Mouse (Mus musculus) inflammation-experienced regulatory T-cells (primary cell): ENCODE measurements around the gene Capn1. TPM values are rescaled to one million over a fixed set of nuclear protein-coding genes. Genes with fewer than 3 reads are reported as not detected.

ENCODE experiments used
- polyA plus RNA-seq, 2 experiments: library from polyadenylated mRNA; unstranded; fragments of 100-300 nt; shearing (Covaris generic); gene quantifications; one replicate each; pipeline ENCODE4 v1.2.1; 2017

The Capn1 gene
- polyA plus RNA-seq, result 10 to 100 TPM; 64.1 to 70.3 TPM

GRCm38 (mm10) chr19:6015511-6016315, at the start of gene Capn1:
Gene Capn1 (minus strand): TSS chr19:6015897.

GRCm38 (mm10) chr19:6061021-6061533, 45.4 kb upstream of the Capn1 start, which contains the start of gene Znhit2:
Gene Znhit2 (plus strand): TSS chr19:6061192.

GRCm38 (mm10) chr19:6057313-6058096, 41.8 kb upstream of the Capn1 start, which contains the start of the genes Mrpl49 and Fau:
Gene Mrpl49 (minus strand): TSS chr19:6057785.
Gene Fau (plus strand): TSS chr19:6057844.

GRCm38 (mm10) chr19:6046294-6047153, 30.8 kb upstream of the Capn1 start, which contains the start of gene Syvn1:
Gene Syvn1 (plus strand): TSS chr19:6046576.

GRCm38 (mm10) chr19:5986043-5986442, 29.7 kb downstream of the Capn1 start, which contains the start of gene Slc22a20:
Gene Slc22a20 (minus strand): TSS chr19:5986143.

GRCm38 (mm10) chr19:5963883-5964562, 51.7 kb downstream of the Capn1 start, which contains the start of gene Pola2:
Gene Pola2 (minus strand): TSS chr19:5964202.

Other genes starting within 250 kb of the Capn1 start
- 10 to 100 TPM; 73.9 to 91.5 TPM for gene Scyl1, start 244.5 kb downstream of the Capn1 start, polyA plus RNA-seq
- gene Frmd8, start 140.6 kb downstream of the Capn1 start, polyA plus RNA-seq, result 100 to 1,000 TPM; 223 to 264 TPM
- gene Slc25a45, start 138.1 kb downstream of the Capn1 start, polyA plus RNA-seq, result 10 to 100 TPM; 38.8 to 42.3 TPM
- 1 to 10 TPM in 1 of 2 experiments, under 1 TPM in 1; 0.66 to 1.5 TPM for gene Tigd3, start 121.7 kb downstream of the Capn1 start, polyA plus RNA-seq
- gene Dpf2, start 102.9 kb downstream of the Capn1 start, polyA plus RNA-seq, result 100 to 1,000 TPM; 161 to 208 TPM
- 1 to 10 TPM in 1 of 2 experiments, under 1 TPM in 1; 0.46 to 1.6 TPM for gene Cdc42ep2, start 91.1 kb downstream of the Capn1 start, polyA plus RNA-seq
- gene Pola2, start 51.7 kb downstream of the Capn1 start, polyA plus RNA-seq, result 10 to 100 TPM; 37.4 to 48.6 TPM
- gene Slc22a20, start 29.8 kb downstream of the Capn1 start, polyA plus RNA-seq, result under 1 TPM in 1 of 2 experiments, not detected in 1; 0.89 TPM
- gene Syvn1, start 30.7 kb upstream of the Capn1 start, polyA plus RNA-seq, result 10 to 100 TPM; 48.2 to 68.1 TPM
- gene Mrpl49, start 41.9 kb upstream of the Capn1 start, polyA plus RNA-seq, result 10 to 100 TPM; 37.1 to 49.2 TPM
- 100 to 1,000 TPM; 732 to 759 TPM for gene Fau, start 41.9 kb upstream of the Capn1 start, polyA plus RNA-seq
- 10 to 100 TPM; 35.7 to 43.9 TPM for gene Znhit2, start 45.3 kb upstream of the Capn1 start, polyA plus RNA-seq
- gene Tm7sf2, start 52.5 kb upstream of the Capn1 start, polyA plus RNA-seq, result 10 to 100 TPM; 14.2 to 15.2 TPM
- 100 to 1,000 TPM in 1 of 2 experiments, 10 to 100 TPM in 1; 79.1 to 114 TPM for gene Vps51, start 61.3 kb upstream of the Capn1 start, polyA plus RNA-seq
- 1 to 10 TPM in 1 of 2 experiments, not detected in 1; 2.5 TPM for gene Tmem262, start 64.1 kb upstream of the Capn1 start, polyA plus RNA-seq
- under 1 TPM; 0.68 to 0.80 TPM for gene Gm28374, start 66.4 kb upstream of the Capn1 start, polyA plus RNA-seq
- 10 to 100 TPM; 47.3 to 48.0 TPM for gene Zfpl1, start 69.1 kb upstream of the Capn1 start, polyA plus RNA-seq
- 1 to 10 TPM in 1 of 2 experiments, not detected in 1; 1.9 TPM for gene Cdca5, start 69.1 kb upstream of the Capn1 start, polyA plus RNA-seq
- 1 to 10 TPM in 1 of 2 experiments, not detected in 1; 1.3 TPM for gene AC131692.1, start 78.5 kb upstream of the Capn1 start, polyA plus RNA-seq
- 1 to 10 TPM in 1 of 2 experiments, under 1 TPM in 1; 0.14 to 1.2 TPM for gene Naaladl1, start 89.9 kb upstream of the Capn1 start, polyA plus RNA-seq
- gene Sac3d1, start 102.8 kb upstream of the Capn1 start, polyA plus RNA-seq, result 10 to 100 TPM; 17.7 to 37.8 TPM
- 10 to 100 TPM; 29.5 to 41.7 TPM for gene Snx15, start 112.4 kb upstream of the Capn1 start, polyA plus RNA-seq
- gene Batf2, start 125.1 kb upstream of the Capn1 start, polyA plus RNA-seq, result not detected
- gene Arl2, start 125.7 kb upstream of the Capn1 start, polyA plus RNA-seq, result 10 to 100 TPM; 18.3 to 30.3 TPM
- 1 to 10 TPM in 1 of 2 experiments, not detected in 1; 1.2 TPM for gene Majin, start 168.5 kb upstream of the Capn1 start, polyA plus RNA-seq
- gene Gpha2, start 210.5 kb upstream of the Capn1 start, polyA plus RNA-seq, result not detected
- gene Ppp2r5b, start 220.0 kb upstream of the Capn1 start, polyA plus RNA-seq, result 10 to 100 TPM; 21.9 to 26.7 TPM
- gene Atg2a, start 225.8 kb upstream of the Capn1 start, polyA plus RNA-seq, result 10 to 100 TPM; 23.5 to 31.5 TPM